Mouse (Mus musculus) neural tube, embryonic 10.5 days (tissue): Measurements from ENCODE around the gene Stk36.

Source experiments
- DNase-seq: peaks from one replicate; pipeline ENCODE4 v3.0.0-alpha.2; 2017; ENCODE audit warnings: low spot score; ENCODE audit errors: extremely low spot score

Gene Stk36

GRCm38 (mm10) chr1:74665153-74665552 is 63.9 kb downstream of the Stk36 start:
- no peak for DNase-seq

DNA sequence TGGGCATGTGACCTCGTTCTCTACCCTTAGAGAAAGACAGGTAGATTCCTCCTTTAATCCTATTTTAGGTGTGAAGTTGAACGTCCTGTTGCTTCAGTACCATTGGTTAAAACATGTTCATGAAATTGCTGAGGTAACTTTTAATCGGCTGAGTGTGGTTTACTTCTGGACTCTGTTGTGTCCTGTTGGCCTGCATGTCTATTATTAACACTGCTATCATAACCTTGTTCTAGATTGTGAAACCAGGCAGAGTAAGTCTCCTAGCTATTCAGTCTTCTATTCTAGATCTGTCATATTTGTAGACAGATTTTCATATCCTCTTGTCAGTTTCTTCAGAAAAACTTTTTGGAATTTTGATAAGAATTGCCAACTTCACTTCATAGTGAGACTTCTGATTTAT is 67.1 kb downstream of the Stk36 start:
- DNase-seq, result no peak

- no peak for DNase-seq
Measured at GRCm38 (mm10) chr1:74672731-74673130, 71.5 kb downstream of the Stk36 start.

DNA sequence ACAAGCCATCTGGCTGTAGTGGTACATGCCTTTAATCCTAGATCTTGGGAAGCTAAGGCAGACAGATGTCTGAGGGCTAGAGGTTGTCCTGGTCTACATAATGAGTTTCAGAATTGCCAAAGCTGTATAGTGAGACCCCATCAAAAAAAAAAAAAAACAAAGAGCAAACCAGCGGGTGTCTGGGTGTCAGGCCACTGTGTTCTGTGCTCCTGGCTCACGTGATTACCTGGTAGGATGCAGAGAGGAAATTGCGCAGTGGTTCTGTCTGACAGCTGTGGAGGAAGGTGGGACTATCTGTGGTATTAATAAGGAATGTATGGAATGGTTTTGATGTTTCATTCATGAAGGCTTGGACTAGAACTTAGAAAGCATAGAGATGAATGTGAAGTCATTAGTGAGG is 75.6 kb downstream of the Stk36 start:
- DNase-seq, result no peak

- no peak for DNase-seq
Measured at GRCm38 (mm10) chr1:74677843-74678242, 76.6 kb downstream of the Stk36 start.
